Mouse (Mus musculus) testis, adult 2 months (tissue): ENCODE results near the gene Lix1. TPM values are rescaled to one million over a fixed set of nuclear protein-coding genes. Genes with fewer than 3 reads are reported as not detected.

Experiments used
- H3K27ac ChIP-seq: fragments of 200-500 bp; 2 replicates; pipeline ENCODE4 v1.5.1; 2012; ENCODE audit warnings: low read depth, low read length; ENCODE audit not compliant: control insufficient read depth, insufficient read depth
- H3K27me3 ChIP-seq: fragments of 200-500 bp; 2 replicates; pipeline ENCODE4 v1.6.1; 2012; ENCODE audit warnings: mild to moderate bottlenecking, low read length, moderate library complexity; ENCODE audit not compliant: control insufficient read depth, insufficient read depth
- H3K36me3 ChIP-seq: fragments of 200-500 bp; 2 replicates; pipeline ENCODE4 v1.6.1; 2012; ENCODE audit warnings: mild to moderate bottlenecking, low read length; ENCODE audit not compliant: control insufficient read depth, insufficient read depth
- H3K4me1 ChIP-seq: fragments of 200-500 bp; 2 replicates; pipeline ENCODE4 v1.6.1; 2012; ENCODE audit warnings: low read length; ENCODE audit not compliant: control insufficient read depth, insufficient read depth
- H3K4me3 ChIP-seq: fragments of 200-500 bp; 2 replicates; pipeline ENCODE4 v1.5.1; 2012; ENCODE audit warnings: low read depth, mild to moderate bottlenecking, low read length, moderate library complexity, mixed read lengths; ENCODE audit not compliant: control insufficient read depth
- CTCF ChIP-seq: fragments of 200-500 bp; IDR thresholded peaks from 2 replicates; pipeline ENCODE4 v1.5.1; 2012; ENCODE audit warnings: low read depth, mild to moderate bottlenecking, inconsistent platforms, low read length, moderate library complexity; ENCODE audit not compliant: control insufficient read depth, insufficient read depth, insufficient replicate concordance
- POLR2A ChIP-seq: fragments of 200-500 bp; IDR thresholded peaks from 2 replicates; pipeline ENCODE4 v1.6.1; 2012; ENCODE audit warnings: low read depth, mild to moderate bottlenecking, inconsistent platforms, low read length, moderate library complexity; ENCODE audit not compliant: control insufficient read depth
- polyA plus RNA-seq: library from polyadenylated mRNA; depleted of rRNA; stranded (reverse); fragments of >200 nt; gene quantifications from 2 replicates; pipeline ENCODE4 v1.2.3, GENCODE M21; 2012

The Lix1 gene
- polyA plus RNA-seq, 1 experiment: 0.54 TPM

DNA sequence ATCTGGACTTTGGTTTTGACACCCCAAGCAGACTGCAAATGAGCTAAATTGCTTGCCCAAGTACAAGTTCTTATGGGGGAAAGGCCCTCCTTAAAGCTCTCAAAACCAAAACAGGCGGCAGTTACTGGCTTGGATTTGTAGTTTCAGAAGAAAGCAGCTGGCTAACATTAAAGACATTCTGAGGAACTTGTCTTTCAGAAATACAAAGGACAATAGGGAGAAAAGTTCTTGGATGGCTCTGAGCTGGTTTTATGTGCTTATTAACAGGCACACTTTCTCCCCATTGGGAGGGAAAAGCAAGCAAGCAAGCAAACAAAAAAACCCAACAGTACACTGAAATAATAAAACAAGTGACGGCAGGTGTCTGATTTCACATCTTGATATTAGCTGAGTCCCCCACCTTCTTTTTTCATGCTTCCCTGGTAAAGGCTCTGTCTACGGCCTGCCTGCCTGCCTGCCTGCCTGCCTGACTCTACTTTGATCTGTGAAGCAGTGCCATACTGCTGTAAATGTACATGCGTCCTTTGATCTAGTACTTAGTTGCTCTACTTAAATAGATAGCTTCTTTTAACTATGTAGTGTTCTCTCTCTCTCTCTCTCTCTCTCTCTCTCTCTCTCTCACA is 39.5 kb downstream of the Lix1 start:
- TF ChIP-seq POLR2A (no peak), CTCF (no peak)
- H3K4me1 ChIP-seq: no peaks in the 10 kb centered on the region
- H3K4me3 ChIP-seq: no peak overlapping the region
- no peak overlapping the region for H3K27ac ChIP-seq
- no peaks in the 10 kb centered on the region for H3K27me3 ChIP-seq
- H3K36me3 ChIP-seq: no peaks in the 10 kb centered on the region

GRCm38 (mm10) chr17:17444297-17444886 is 41.9 kb downstream of the Lix1 start:
- no peak for TF ChIP-seq POLR2A
- TF ChIP-seq CTCF: no peak
- Histone ChIP-seq H3K4me3 (no peak overlapping the region), H3K27ac (no peak overlapping the region), H3K27me3 (no peaks in the 10 kb centered on the region), H3K36me3 (no peaks in the 10 kb centered on the region), H3K4me1 (peaks cover 7% of the 10 kb centered on the region)

DNA sequence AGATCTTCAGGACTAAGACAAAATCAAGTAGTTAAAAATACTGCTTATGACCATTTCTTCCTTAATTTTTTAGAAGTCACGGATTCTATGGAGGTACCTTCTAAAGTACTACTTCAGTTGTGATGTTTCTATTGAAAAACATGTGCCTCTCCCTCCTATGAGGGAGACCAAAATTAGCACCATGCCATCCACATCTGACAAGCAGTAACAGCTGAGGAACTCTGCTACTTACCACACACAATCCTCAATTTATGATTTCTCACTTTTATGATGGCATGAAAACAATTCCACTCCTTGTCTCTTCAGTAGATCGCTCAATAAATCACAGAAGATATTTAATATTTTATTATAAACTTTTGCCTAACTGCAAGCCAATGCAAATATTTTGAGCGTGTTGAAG is 44.2 kb downstream of the Lix1 start:
- H3K4me3 ChIP-seq: no peak overlapping the region
- no peak for TF ChIP-seq POLR2A
- TF ChIP-seq CTCF: no peak
- peaks cover 7% of the 10 kb centered on the region for H3K4me1 ChIP-seq
- no peaks in the 10 kb centered on the region for H3K36me3 ChIP-seq
- H3K27ac ChIP-seq: no peak overlapping the region
- H3K27me3 ChIP-seq: no peaks in the 10 kb centered on the region

DNA sequence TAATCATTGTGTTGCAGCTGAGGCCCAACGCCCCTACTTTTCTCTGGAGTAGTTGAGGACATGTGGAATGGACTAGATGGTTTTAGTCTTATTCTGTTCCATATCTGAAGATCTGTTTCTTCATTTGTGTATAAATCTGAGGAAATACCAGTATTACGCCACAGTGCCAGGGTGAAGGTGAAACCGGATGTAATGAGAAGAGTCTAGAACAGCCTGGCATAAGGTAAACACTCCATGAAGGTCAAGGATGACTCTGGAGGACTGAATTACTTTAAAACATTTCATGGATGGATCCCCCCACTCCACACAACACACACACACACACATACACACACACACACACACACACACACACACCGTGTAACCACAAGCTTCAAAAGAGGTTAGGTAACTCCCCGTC is 45.3 kb downstream of the Lix1 start:
- Histone ChIP-seq H3K4me1 (peaks cover 7% of the 10 kb centered on the region), H3K4me3 (no peak overlapping the region), H3K27ac (no peak overlapping the region), H3K27me3 (no peaks in the 10 kb centered on the region), H3K36me3 (no peaks in the 10 kb centered on the region)
- TF ChIP-seq POLR2A (no peak), CTCF (no peak)

DNA sequence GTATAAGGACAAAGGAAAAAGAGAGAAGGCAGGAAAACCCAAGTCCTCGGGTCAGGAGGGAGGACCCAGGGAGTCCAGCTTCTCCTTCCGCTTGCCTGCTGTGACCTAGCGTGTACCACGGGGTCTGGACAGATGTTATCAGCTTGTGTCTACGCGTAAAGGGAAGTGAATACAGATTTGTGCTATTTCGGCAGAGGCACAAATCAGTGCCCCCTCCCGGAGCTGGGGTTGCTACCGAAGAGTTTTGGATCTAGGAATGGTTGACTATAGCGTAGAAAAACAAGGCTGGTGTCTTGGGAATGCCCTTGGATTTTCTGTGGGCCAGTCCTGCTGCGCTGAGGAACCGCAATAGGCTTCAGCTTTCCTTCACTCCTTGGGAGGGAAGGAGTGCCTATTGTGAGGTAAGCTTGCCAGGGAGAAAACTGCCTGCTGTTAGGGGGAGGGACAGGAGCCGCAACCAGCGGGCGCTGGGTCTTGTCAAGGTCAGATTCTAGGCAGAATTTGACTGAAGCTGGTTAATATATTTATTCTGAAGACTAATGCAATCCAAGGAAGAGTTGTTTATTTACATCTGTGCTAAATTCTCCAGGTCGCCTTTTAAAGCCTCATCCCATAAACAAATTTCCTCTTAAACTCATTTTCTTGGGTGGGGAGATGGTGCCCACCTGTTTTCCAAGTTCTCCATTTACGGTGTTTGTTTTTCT is 46.4 kb downstream of the Lix1 start:
- peak overlapping the region; percentile 76 for H3K4me3 ChIP-seq
- H3K27me3 ChIP-seq: no peaks in the 10 kb centered on the region
- H3K27ac ChIP-seq: peak overlapping the region; percentile 52; the same call in 1 of the 2 replicates
- TF ChIP-seq POLR2A (no peak), CTCF (no peak)
- peaks cover 7% of the 10 kb centered on the region for H3K4me1 ChIP-seq
- H3K36me3 ChIP-seq: no peaks in the 10 kb centered on the region

DNA sequence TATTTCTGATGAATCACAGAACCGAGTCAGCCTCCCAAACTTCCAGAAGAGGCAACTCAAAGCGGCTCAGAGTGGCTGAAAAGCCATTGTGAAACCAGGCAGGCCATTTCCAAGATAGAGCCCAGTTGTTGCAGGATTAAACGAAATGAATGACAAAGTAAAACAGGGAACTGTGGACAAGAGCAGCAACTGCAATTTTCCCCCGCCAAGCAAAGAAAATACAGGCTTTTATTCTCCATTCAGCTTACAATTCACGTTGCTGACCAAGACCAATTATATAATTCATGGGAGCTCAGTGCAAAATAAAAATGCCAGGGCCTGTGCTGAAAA is 46.9 kb downstream of the Lix1 start:
- H3K4me1 ChIP-seq: peaks cover 7% of the 10 kb centered on the region
- H3K36me3 ChIP-seq: no peaks in the 10 kb centered on the region
- no peaks in the 10 kb centered on the region for H3K27me3 ChIP-seq
- no peak overlapping the region; the same call in 1 of the 2 replicates for H3K27ac ChIP-seq
- H3K4me3 ChIP-seq: no peak overlapping the region
- no peak for TF ChIP-seq POLR2A

- peaks cover 7% of the 10 kb centered on the region for H3K4me1 ChIP-seq
- no peak overlapping the region for H3K4me3 ChIP-seq
- TF ChIP-seq CTCF: no peak
- no peak for TF ChIP-seq POLR2A
- H3K27ac ChIP-seq: no peak overlapping the region
- no peaks in the 10 kb centered on the region for H3K36me3 ChIP-seq
- no peaks in the 10 kb centered on the region for H3K27me3 ChIP-seq
Measured at GRCm38 (mm10) chr17:17451102-17451501, 48.6 kb downstream of the Lix1 start.

- H3K4me3 ChIP-seq: no peak overlapping the region
- no peaks in the 10 kb centered on the region for H3K27me3 ChIP-seq
- H3K4me1 ChIP-seq: peaks cover 7% of the 10 kb centered on the region
- no peak for TF ChIP-seq POLR2A
- TF ChIP-seq CTCF: no peak
- no peaks in the 10 kb centered on the region for H3K36me3 ChIP-seq
- no peak overlapping the region for H3K27ac ChIP-seq
Measured at GRCm38 (mm10) chr17:17452617-17453016, 50.1 kb downstream of the Lix1 start.
